Mouse (Mus musculus) retina, adult 2 months (tissue): Measurements from ENCODE around the gene Dcpp1.
"Not testable (repeated sequence)": the region's sequence is repeated elsewhere in the genome, so short reads cannot be mapped to it uniquely, and the experiment has no call there.

ENCODE experiments used
- DNase-seq: peaks from one replicate; pipeline ENCODE4 v3.0.0-alpha.2; 2012; ENCODE audit warnings: low read depth, low spot score

Gene Dcpp1

GRCm38 (mm10) chr17:23880576-23880975 is at the start of gene Dcpp1, which contains the start of gene Dcpp2:
Gene Dcpp1, plus strand, starts transcription at chr17:23880876.
Gene Dcpp2, plus strand, starts transcription at chr17:23880880.
- not testable (repeated sequence) for DNase-seq

GRCm38 (mm10) chr17:23831201-23831600 is 49.5 kb upstream of the Dcpp1 start:
- no peak for DNase-seq

GRCm38 (mm10) chr17:23836006-23836575 is 44.6 kb upstream of the Dcpp1 start, which contains the start of gene Prss33:
Gene Prss33, minus strand, starts transcription at chr17:23836056.
- DNase-seq: no peak

- no peak for DNase-seq
These were observed 39.5 kb upstream of the Dcpp1 start for GRCm38 (mm10) chr17:23841145-23841544.

- DNase-seq: no peak
These were observed 37.4 kb upstream of the Dcpp1 start for GRCm38 (mm10) chr17:23843141-23843811.

GRCm38 (mm10) chr17:23843812-23844273 is 36.8 kb upstream of the Dcpp1 start, which contains the start of the genes Prss32 and Prss41:
Gene Prss32, plus strand, starts transcription at chr17:23843855.
Gene Prss41, minus strand, starts transcription at chr17:23844172.
- DNase-seq: no peak

GRCm38 (mm10) chr17:23850028-23850427 is 30.6 kb upstream of the Dcpp1 start:
- DNase-seq: no peak

GRCm38 (mm10) chr17:23850853-23851749 is 29.6 kb upstream of the Dcpp1 start:
- DNase-seq: peak; percentile 44

GRCm38 (mm10) chr17:23853292-23853691 is 27.4 kb upstream of the Dcpp1 start:
- DNase-seq: no peak

GRCm38 (mm10) chr17:23854229-23854765 is 26.4 kb upstream of the Dcpp1 start:
- no peak for DNase-seq

- DNase-seq: no peak
These were observed 23.5 kb upstream of the Dcpp1 start for GRCm38 (mm10) chr17:23857193-23857592.

GRCm38 (mm10) chr17:23857913-23858312 is 22.8 kb upstream of the Dcpp1 start:
- no peak for DNase-seq

- DNase-seq: no peak
These were observed 17.8 kb upstream of the Dcpp1 start for GRCm38 (mm10) chr17:23862926-23863325.

GRCm38 (mm10) chr17:23867756-23868155 is 12.9 kb upstream of the Dcpp1 start, which contains the start of gene Prss21:
Gene Prss21, plus strand, starts transcription at chr17:23868056.
- no peak for DNase-seq

GRCm38 (mm10) chr17:23868513-23868912 is 12.2 kb upstream of the Dcpp1 start:
- no peak for DNase-seq

GRCm38 (mm10) chr17:23873884-23874856 is 6.5 kb upstream of the Dcpp1 start:
- peak; percentile 25 for DNase-seq

- DNase-seq: no peak
These were observed 3.9 kb upstream of the Dcpp1 start for GRCm38 (mm10) chr17:23876741-23877140.

GRCm38 (mm10) chr17:23877166-23877565 is 3.5 kb upstream of the Dcpp1 start:
- DNase-seq: no peak

- DNase-seq: not testable (repeated sequence)
These were observed 36.5 kb downstream of the Dcpp1 start, which contains the start of gene Dcpp3 for GRCm38 (mm10) chr17:23917158-23917557. Gene Dcpp3, plus strand, starts transcription at chr17:23917458.

GRCm38 (mm10) chr17:23924531-23925007 is 43.9 kb downstream of the Dcpp1 start:
- DNase-seq: peak; percentile 59
